Mouse (Mus musculus) heart, postnatal 0 days (tissue): ENCODE measurements around the gene Mapk8ip1.

Source experiments
- CTCF ChIP-seq: IDR thresholded peaks from 2 replicates; pipeline ENCODE4 v1.5.1; 2016; ENCODE audit warnings: antibody characterized with exemption, control low read depth, low read depth
- EP300 ChIP-seq: IDR thresholded peaks from 2 replicates; pipeline ENCODE4 v1.6.1; 2016; ENCODE audit warnings: antibody characterized with exemption, low read depth

DNA sequence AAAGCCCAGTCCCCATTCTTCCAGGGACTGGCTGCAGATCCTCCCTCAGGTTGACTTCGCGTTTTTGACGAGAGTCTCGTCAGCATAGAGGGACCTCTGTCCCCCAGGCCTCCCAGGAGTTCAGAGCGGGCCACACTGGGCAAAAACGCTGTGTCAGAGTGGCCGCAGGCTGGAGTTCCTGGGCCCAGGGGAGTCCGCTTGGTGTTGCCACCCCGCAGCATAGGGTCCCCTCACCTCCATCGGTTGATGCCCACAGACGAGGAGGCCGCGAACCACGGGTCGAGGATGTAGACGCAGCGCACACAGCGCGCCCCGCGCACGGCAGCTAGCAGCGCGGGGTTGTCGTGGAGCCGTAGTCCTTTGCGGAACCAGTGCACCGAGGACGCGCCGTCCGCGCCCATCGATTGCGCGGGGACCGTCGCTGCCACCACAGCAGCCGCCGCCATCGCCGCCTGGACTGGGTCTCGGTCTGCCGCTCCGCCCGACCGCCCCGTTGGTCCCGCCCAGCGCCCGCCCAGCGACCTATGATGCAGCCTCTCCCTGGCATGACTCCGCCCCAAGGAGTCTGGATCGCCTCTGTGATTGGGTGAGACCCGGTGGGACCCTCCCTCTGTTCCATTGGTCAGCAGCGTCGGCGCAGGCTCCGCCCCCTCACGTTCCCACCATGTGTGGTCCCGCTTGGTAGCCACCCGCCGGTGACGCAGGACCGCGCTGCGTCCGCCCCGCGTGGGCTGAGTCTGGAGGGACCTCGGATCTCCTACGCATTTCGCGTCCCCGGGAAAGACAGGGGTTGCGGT, 32.7 kb upstream of the Mapk8ip1 start, which contains the start of gene Cry2:
- no peak; the same call in 1 of the 2 replicates for TF ChIP-seq EP300
- no peak for TF ChIP-seq CTCF
